Mouse (Mus musculus): ENCODE measurements around the gene Iqch.
"Not testable (repeated sequence)": the region's sequence is repeated elsewhere in the genome, so short reads cannot be mapped to it uniquely, and the experiment has no call there.

Iqch gene

DNA sequence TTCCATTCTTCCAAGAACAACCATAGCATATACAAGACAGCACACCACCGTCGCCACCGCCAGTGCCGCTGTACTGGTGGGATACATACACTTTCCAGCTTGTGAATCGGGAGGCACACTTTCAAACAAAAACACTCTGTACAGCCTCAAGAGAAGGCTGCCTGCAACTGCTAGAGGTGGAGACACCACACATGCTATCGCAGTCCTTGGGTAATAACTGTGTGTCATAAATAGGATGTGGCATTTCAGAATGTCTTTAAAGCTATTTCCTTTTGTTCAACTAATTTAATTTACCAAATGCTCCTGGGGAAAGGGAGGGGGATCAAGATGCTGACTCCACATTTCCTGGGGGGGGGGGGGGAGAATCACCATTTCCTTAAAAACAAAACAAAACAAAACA, 34.0 kb downstream of the Iqch start:
- no peak for DNase-seq (ENCODE audit: low read depth, low spot score)

DNA sequence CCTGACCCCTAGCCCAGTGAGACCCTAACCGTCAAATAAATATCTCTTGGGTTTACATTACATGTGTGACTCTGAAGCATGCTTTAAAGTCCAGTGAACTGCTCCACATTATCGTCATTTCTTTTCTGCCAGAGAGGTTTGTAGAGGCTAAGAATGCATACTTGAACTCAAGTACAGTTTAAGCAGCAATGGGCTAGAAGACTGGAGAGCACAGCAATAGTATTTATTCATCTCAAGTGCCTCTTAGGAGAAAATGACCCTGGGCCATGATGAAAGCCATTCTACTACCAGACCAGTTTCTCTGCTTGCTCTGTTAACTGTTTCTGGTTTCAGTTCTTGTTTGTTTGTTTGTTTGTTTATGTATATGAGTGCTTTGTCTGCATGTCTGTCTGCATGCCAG, 38.9 kb downstream of the Iqch start:
- DNase-seq (ENCODE audit: low read depth, low spot score), result no peak

DNA sequence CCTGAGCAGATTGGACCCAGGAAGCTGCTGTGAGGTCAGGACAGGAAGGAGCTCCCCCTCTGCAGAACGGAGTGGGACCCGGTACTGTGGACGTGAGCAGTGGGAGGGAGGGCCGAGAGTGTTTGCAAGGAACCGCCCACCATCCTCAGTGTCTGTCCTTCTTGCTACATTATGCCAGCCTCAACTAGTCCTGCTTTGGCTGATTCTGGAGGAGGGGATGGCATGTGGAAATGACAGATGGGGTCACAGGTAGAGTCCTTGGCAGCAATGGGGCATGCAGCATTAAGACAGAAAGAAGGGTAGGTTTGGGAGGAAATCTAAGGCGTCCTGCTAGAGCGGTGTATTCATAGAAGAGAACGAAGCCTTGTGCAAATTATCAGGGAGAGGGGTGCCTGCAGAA, 40.4 kb downstream of the Iqch start:
- no peak for DNase-seq (ENCODE audit: low read depth, low spot score)

DNA sequence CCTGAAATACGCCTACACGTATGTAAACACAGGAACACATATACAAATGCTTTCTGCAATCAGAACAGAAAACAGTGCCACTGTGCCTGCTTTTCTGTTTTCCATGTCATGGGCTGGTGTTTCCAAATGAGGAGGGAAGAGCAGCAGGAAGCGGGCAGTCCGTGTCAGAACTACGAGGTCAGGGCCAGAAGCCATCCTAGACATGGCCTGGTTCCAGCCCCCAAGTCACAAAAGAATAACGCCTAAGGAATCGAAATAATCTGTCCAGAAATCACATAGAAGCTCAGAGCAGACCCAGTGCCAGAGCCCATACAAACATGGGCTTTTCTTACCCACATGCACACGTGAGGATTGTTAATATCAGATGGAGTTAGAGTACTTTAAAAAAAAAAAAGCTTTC, 45.4 kb downstream of the Iqch start:
- DNase-seq (ENCODE audit: low read depth, low spot score), result no peak

DNA sequence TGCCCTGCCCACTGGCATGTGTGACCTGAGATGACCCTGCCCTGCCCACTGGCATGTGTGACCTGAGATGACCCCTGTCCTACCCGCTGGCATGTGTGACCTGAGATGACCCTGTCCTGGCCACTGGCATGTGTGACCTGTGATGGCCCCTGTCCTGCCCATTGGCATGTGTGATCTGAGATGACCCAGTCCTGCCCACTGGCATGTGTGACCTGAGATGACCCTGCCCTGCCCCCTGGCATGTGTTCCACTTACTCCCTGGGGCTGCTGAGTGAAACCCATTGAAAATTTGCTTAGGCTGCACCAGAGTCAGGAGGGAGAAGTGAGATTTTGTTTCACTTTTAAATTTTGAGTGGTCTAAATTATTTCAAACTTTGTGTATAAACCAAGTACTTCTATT, 46.0 kb downstream of the Iqch start:
- no peak for DNase-seq (ENCODE audit: low read depth, low spot score)

DNA sequence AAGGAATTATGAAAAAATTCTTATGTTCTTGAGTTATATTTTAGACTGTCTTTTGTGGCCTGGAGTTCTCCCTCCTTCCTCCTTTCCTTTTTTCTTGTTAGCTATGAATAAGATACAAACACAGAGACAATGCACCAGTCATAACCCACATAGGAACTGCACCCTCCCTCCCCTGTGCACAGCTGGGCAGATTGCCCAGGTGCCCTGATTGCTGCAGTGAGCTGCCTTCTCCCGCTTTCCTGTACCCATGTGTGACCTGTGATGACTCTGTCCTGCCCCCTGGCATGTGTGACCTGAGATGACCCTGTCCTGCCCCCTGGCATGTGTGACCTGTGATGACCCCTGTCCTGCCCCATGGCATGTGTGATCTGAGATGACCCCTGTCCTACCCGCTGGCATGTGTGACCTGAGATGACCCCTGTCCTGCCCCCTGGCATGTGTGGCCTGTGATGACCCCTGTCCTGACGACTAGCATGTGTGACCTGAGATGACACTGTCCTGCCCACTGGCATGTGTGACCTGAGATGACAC, 46.8 kb downstream of the Iqch start:
- DNase-seq (ENCODE audit: low read depth, low spot score), result no peak

DNA sequence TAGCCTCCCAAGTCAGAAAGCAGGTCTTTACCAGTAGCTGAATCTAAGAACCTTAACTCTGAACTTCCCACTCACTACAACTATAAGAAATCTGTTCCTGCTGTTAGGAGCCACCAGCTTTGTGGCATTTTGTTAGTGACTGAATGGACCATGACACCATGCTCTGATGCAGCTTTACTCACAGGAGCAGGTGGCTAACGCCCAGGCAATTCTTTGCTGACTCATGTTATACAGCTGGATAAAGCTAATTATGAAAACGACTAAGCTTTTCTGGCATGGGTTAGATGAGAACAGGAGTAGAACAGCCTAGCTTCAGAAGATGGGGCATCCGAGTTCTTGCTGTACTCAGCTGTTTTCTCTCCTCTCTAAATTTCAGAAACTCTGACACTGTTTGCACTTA, 48.7 kb downstream of the Iqch start:
- DNase-seq (ENCODE audit: low read depth, low spot score), result no peak

DNA sequence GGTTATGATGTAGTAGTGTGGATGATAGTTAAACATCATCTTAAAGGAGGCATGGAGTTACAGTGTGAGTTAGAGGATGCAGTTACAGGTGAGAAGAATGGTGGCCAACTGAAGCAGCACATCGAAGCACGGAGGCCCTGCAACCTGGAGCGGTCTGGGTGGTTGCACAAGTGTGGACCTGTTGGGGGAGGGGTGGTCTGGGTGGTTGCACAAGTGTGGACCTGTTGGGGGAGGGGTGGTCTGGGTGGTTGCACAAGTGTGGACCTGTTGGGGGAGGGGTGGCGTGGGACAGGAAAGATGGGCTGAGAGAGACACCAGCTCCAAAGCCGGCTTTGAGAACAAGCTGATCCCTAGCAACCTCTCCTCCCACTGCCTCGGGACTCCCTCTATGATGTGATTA, 51.6 kb downstream of the Iqch start:
- not testable (repeated sequence) for DNase-seq (ENCODE audit: low read depth, low spot score)

DNA sequence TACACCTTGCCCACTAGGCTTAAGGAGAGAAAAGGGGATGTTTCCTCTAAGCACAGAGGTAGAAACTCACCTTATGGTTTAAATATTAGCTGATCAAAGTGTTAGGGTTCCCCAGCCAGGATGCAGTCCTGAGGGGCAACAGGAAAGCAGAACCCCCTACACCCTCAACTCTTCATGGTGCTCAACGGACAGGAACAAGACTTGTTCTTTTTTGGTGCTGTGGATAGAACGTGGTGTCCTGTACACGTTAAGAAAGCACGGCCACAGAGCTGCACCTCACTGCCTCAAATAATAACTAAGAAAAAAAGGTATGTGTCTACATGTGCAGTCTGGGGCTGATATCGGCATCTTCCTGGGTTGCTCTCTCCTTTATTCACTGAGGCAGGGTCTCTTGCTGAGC, 53.3 kb downstream of the Iqch start:
- no peak for DNase-seq (ENCODE audit: low read depth, low spot score)

DNA sequence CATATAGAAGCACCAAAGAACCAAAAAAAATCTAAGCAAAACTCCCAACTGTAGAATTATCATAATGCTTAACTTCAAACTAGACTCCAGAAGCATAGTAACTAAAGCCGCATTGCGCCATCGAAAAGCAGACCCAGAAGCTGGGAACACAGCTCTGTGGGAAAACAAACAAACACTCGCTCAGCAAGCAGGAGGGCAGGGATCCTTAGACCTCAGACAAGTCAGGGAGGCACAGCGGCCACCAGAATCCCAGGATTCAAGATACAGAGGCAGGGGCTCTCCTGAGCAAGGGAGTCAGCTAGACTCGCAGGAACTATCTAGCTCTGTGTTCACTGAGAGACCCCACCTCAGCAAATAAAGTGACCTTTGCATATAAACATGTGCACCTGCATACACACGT, 60.4 kb downstream of the Iqch start:
- DNase-seq (ENCODE audit: low read depth, low spot score), result no peak

DNA sequence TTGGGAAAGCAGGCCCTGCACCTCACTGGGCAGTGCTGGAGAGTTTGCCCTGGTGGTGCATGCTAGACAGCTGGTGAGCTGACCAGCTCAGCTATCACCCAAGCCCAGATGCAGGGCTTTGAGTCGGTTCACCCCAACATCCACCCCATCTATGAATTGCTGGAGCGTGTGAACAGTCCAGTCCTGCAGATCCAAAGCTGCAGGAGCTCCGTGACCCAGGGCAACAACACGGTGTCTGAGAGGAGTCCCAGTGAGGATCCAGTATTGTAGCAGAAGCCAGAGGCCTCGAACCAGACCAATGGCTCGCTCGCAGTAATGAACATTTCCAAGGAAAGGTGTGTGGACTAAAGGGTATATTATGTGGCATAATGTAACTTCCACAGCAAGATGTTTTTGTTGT, 61.0 kb downstream of the Iqch start:
- no peak for DNase-seq (ENCODE audit: low read depth, low spot score)

DNA sequence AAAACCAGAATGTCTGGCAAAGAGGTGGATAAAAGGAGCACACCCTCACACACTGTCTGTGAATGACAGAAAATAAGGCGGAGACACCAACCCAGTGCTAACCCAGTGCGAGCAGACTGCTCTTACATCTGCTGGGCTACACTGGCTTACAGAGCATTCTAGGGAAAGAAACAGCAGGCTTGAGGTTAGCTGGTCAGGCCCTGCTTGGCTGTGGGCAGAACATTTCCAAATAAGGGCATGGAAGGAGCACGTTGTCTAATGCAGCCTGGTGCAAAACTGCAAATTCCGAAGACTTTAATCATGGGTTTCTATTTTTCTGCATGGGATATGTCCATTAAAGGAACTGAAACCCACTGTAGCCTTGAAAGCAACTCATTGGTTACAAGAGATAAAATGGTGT, 64.8 kb downstream of the Iqch start:
- DNase-seq (ENCODE audit: low read depth, low spot score), result no peak

DNA sequence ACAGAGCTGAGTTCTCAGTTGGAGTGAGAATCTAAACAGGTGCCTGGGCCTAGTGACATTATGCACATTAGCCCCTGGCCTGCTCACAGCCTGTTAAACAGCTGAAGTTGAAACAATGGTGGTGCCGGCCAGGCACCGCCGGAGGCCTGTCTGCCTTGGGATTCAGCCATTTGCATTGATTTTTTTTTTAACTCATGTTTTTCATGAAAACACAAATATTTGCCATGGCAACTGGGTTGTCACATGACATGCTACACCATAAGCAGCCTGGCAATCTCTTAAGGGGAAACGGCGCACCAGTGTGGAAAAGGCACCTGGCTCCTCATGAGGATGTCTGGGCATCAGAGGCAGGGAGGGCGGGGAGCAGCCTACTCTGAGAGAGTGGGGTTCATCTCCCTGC, 67.3 kb downstream of the Iqch start:
- no peak for DNase-seq (ENCODE audit: low read depth, low spot score)

DNA sequence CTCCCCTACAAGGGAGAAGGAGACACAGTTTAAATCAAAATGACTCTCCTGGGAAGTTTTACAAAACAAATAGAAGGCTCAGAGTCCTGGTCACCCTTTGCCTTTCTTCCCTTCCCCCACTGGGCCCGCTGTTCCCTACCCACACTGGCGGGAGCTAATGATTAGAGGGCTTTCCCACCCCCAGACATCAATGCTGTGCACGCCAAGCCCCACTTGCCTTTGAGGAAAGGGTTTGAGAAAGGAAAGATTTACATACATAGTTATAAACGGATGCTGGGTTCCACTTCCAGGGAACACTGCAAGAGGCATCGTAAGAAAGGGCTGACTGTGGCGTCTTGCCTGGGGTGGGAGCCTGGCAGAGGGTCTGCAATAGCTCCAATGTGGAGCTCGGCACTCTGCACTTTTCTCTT, 67.9 kb downstream of the Iqch start:
- DNase-seq (ENCODE audit: low read depth, low spot score), result no peak

DNA sequence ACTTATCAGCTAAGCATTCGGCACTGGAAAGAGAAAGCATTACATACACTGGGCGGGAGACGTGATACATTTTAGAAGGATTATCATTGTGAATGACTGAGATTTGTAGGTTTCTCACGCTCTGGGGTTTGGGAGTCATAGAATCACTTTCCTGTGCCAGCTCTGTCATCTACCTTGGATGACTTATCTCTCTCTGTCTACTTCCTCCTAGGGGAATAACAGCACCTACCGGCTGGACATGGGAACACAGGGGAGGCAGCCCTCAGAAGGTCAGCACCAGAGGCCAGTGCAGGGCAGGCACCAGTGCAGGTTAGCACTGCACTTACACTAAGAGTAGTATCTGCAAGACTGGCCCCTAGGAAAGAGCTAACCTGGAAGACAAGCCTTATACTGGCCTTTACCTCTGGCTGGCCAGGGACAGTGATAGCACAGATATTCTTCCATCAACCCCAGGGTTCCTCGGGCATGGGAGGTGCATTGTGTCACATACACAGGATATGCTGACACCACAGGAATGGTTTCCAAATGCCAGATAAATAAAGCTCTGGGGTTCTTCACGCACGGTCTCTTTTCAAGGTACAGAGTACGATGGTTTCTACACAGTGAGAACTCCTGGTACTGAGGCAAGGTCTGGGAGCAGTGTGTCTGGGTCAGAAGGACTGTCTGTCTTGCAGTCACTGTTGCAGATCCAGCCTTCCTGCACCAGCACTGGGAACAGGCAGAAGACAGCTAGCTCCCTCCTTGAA, 69.2 kb downstream of the Iqch start:
- DNase-seq (ENCODE audit: low read depth, low spot score), result no peak

DNA sequence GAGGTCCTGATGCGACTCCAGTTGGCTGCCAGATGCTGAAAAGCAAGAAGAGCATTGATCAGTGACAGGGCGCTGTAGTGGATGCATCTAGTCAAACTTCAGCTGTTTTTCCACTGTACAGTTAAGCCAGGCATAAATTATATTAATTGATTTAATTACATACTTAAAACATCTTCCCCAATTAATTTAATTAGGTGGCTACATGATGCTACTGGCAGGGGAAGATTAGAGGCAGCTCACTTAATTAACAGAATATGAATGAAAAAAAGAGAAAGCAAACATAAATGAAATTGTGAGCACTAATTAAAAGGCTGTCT, 78.4 kb downstream of the Iqch start:
- no peak for DNase-seq (ENCODE audit: low read depth, low spot score)

DNA sequence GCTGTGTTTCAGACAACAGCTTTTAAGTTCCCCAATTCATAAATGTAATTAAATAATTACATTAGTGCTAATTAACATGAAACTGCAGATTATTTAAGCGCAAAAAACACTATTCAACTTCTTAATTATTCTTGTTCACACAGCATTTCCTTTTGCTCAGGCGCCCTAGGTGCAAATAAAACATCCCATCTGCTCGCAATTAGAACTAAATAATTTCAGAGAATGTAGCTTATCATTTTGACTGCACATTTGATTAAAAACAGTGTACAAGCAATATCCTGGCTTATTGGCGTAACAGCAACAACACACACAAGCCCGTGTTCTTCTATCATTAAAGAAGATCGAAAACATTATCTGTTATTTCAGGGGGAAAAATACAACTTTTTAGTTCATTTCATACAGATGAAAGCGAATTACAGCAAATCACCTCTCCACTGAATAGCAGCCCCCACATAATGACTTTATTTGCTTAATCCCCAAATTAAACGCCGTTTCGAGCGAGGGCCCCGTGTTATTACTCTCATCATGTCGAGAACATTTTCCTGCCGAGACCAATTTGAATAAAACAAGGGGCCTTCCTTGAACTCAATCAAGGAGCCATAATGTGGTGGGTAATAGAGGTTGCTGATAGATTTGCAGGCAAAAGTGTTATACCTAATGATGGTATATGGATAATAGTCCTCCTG, 78.9 kb downstream of the Iqch start:
- DNase-seq (ENCODE audit: low read depth, low spot score), result no peak

DNA sequence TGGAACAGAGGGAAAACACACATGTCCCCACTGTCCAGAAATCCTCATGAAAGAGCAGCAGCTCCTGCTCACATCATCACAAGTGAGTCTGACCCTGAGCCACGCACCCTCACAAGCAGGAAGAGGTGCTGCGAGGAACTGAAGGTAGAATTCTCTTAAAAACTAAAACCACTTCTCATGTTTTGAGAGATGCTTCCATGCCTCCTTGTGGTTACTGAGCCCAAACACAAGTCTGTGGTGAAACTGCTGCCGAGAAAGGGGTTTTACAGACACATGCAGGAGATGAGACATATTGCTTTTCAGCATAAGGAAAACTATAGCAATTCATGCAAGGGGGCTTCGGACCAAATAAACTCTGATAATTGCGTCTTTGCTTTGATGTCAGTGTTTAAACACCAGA, 89.4 kb downstream of the Iqch start:
- no peak for DNase-seq (ENCODE audit: low read depth, low spot score)

DNA sequence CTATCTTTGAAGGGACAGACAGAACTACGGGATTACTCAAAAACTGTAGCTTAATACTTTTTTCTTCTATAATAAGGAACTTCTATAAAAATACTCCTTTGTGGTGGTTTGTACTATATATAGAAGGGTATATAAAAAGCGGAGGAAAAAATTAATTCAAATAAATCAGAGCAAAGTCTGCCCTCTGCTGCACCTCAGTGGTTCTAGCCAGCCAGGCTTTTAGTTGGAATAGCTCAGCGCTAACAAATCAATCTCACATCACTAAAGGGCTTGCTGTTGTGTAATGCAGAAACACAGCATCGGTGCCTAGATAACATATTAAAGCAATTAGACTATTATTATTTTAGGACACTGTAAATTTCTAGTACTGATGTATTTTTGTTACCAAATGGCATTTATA, 91.3 kb downstream of the Iqch start:
- no peak for DNase-seq (ENCODE audit: low read depth, low spot score)

DNA sequence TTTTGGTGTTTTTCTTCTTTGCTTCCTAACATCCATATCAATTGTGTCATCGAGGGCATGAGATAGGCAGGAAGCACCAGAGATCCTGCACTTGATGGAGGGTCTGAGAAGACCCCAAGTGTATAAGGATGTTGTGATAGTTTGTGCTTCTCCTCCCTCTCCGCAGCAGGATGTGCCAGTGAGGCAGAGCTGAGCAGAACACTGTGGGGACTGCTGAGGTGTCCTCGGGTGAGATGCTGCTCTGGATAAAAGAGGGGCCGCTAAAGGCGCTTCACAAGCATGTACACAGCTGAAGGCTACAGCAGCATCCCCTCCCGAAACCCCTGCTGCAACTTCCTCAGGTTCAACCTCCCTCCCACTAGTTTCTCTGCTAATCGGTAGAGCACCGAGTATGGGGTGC, 95.2 kb downstream of the Iqch start:
- DNase-seq (ENCODE audit: low read depth, low spot score), result no peak

DNA sequence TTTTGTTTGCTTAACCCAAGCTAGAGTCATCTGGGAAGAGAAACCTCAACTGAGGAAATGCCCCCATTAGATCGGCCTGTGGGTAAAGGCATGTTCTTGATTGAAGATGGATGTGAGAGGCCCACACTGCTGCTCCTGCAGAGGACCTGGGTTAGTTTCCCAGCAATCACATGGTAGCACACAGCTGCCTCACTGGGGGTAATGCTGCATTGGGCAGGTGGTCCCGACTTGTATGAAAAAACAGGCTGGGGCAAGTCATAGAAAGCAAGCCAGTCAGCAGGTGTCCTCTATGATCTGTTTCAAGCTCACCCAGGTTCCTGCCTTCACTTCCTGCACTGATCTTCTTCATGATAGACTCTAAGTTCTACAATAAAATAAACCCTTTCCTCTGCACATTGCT, 98.4 kb downstream of the Iqch start:
- no peak for DNase-seq (ENCODE audit: low read depth, low spot score)

DNA sequence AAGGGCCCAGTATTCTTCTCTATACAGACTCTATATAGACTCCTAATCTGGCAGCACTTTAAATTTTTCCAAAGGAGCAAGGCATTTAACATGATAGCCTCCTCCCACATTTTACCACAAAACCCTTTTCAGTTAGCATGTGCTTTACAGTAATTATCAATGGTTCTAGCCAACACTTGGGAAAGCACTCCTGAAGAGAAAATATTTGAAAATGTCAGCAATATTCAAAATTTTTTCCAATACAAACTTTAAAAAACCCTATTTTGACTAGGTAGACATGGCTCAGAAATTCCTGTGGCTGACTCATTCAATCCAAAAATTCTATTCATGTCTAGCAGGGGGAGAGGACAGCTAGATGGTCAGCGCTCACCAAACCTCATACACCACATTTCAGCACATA, 100.8 kb downstream of the Iqch start:
- no peak for DNase-seq (ENCODE audit: low read depth, low spot score)

DNA sequence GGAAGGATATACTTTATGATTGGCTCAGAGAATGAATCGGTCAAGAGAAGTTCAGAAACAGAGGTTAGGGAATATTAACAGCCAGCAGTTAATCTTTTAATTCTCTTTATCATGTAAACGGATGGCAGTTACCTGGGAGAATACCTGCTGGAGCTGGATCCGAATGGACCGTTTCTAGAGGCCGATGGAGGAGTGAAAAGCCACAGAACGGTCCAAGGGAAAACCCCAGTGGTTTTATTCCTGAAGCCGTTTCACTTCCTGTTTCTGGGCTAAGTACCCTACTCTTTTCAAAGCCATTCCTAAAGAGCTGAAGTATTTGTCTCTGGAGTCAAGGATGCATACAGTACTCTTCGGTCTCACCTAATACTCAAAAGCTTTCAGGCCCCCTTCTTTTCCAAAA, 102.4 kb downstream of the Iqch start:
- DNase-seq (ENCODE audit: low read depth, low spot score), result no peak

DNA sequence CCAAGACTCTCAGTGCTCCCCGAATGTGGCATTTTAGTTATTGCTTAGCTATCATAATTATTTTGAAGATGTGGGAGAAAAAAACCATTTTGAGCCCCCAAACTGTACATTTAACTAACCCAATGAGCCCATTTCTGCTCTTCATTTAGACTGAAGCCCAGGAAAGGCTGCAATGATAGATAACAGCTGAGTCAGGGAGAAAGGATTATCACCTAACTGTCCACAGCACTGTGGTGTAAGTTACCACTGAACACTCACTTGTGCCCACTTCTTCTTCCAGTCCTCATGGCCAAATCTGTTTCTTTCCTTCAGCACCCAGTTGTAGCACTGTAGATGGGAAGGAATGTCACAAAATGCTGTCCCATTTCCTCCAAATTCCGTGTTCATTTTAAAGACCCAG, 106.5 kb downstream of the Iqch start:
- DNase-seq (ENCODE audit: low read depth, low spot score), result no peak
